Mouse (Mus musculus): ENCODE results near the gene Stc2. TPM values are rescaled to one million over a fixed set of nuclear protein-coding genes. Genes with fewer than 3 reads are reported as not detected.
A peak's percentile ranks its signal among the peaks of the same experiment; 100 is the strongest.

Stc2 gene
- 1.3 and 1.8 TPM in 2 replicates for polyA plus RNA-seq (2014; fragmentation: Nextera tagmentation; extraction: Ambion mirVana)

DNA sequence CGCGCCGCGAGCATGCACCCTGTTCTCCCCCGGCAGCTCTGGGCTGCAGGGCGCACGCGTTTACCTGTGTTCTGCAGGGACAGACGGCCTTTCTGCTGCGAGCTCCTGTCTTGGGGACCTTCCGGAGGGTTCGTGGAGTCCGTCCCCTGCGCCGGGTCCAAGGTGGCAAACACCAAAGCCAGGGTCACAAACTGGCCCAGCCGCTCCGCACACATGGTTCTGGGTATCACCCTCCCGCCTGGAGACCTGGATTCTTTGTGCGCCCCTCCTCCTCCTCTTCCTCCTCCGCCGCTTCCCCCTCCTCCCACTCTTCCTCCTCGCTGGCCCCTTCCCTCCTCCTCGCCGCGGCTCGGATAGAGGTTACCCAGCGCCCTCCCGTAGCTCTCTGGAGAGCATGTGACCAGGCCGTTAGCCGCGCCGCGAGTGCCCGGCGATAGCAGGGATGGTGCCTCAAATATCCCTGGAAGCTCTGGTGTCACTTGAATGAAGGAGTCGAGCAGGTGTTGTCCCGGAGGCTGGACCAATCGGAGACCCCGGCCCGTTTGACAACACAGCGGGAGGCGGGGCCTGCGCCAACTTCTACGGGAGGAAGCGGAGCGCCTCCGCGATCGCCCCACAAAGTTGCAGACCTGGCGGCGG is at the start of gene Stc2:
Gene Stc2 (minus strand): TSS at position 427 of the 639 bp plus-strand sequence.
- ATAC-seq (replicated peaks; ENCODE audit: insufficient number of reproducible peaks, low FRiP score, low TSS enrichment): peak; percentile 61
- H3K27ac ChIP-seq (ENCODE audit: low read depth, low read length): peak within 1 kb of the TSS; percentile 46
- WGBS (ENCODE audit: insufficient replicate concordance): under 1% methylated on average over 50 of the region's 51 CpGs
- H3K4me1 ChIP-seq (ENCODE audit: control insufficient read depth, insufficient read depth, low read length): peaks cover 7% of the 10 kb centered on the region; the same call in 1 of the 2 replicates
- peak within 1 kb of the TSS; percentile 63 for H3K4me3 ChIP-seq (ENCODE audit: low read depth, low read length)
- peak within 1 kb of the TSS; percentile 72 for H3K9ac ChIP-seq (ENCODE audit: low read depth, low read length)
- no peaks in the 10 kb centered on the region for H3K9me3 ChIP-seq (replicated peaks; ENCODE audit: control insufficient read depth, low read length)
- peak within 1 kb of the TSS; percentile 92 for H3K4me2 ChIP-seq
- no peaks in the 10 kb centered on the region for H3K36me3 ChIP-seq (ENCODE audit: control insufficient read depth, insufficient read depth, low read length)
- H3K27me3 ChIP-seq (ENCODE audit: control insufficient read depth, insufficient read depth, low read length): peaks cover 18% of the 10 kb centered on the region

DNA sequence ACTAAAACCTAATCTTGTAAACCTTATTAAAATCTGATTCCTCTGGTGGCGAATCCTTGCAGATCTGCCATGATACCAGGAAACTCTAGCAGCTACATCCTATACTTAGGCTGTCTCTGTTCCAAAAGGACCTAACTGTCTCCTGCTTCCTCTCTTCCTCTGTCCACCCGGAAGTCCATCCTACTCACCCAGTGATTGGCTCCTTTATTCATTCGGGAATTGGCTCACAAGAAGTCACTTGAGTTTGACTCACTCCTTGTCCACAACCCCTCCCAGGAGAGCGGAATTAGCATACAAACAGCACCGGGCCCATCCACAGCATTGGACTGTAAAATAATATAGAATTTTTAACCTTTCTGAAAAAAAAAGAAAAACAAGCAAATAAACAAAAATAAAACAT is 47.2 kb upstream of the Stc2 start:
- no peak overlapping the region for H3K4me3 ChIP-seq (ENCODE audit: low read depth, low read length)
- H3K4me2 ChIP-seq: no peak overlapping the region
- no peaks in the 10 kb centered on the region for H3K27me3 ChIP-seq (ENCODE audit: control insufficient read depth, insufficient read depth, low read length)
- no peak for ATAC-seq (replicated peaks; ENCODE audit: insufficient number of reproducible peaks, low FRiP score, low TSS enrichment)
- no peaks in the 10 kb centered on the region for H3K9me3 ChIP-seq (replicated peaks; ENCODE audit: control insufficient read depth, low read length)
- no peak overlapping the region for H3K9ac ChIP-seq (ENCODE audit: low read depth, low read length)
- H3K4me1 ChIP-seq (ENCODE audit: control insufficient read depth, insufficient read depth, low read length): no peaks in the 10 kb centered on the region
- no peaks in the 10 kb centered on the region for H3K36me3 ChIP-seq (ENCODE audit: control insufficient read depth, insufficient read depth, low read length)
- no peak overlapping the region for H3K27ac ChIP-seq (ENCODE audit: low read depth, low read length)
- 74% methylated on average over 5 of the region's 5 CpGs for WGBS (ENCODE audit: insufficient replicate concordance)

DNA sequence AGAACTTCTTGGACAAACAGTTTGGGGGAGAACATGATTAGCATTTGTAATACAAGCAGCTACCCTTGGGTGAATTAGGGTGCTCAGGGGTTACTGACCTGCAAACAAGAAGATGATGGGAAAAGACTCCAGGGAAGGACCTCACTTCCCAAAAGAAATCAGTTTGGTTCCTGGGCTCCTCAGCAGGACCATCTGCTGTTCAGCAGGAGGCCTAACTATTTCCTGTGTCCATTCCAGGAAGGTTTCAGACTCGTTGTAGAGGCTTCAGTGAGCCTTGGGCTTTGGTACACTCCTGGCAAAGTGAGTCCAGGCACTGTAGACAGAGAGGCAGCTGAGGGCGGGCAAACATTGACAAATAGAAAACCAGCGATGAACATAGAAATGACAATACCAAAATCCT is 42.5 kb upstream of the Stc2 start:
- H3K36me3 ChIP-seq (ENCODE audit: control insufficient read depth, insufficient read depth, low read length): no peaks in the 10 kb centered on the region
- H3K4me2 ChIP-seq: no peak overlapping the region
- no peaks in the 10 kb centered on the region for H3K9me3 ChIP-seq (replicated peaks; ENCODE audit: control insufficient read depth, low read length)
- H3K4me3 ChIP-seq (ENCODE audit: low read depth, low read length): no peak overlapping the region
- WGBS (ENCODE audit: insufficient replicate concordance): 71% methylated on average over 3 of the region's 3 CpGs
- no peak overlapping the region for H3K27ac ChIP-seq (ENCODE audit: low read depth, low read length)
- no peak overlapping the region for H3K9ac ChIP-seq (ENCODE audit: low read depth, low read length)
- no peaks in the 10 kb centered on the region for H3K27me3 ChIP-seq (ENCODE audit: control insufficient read depth, insufficient read depth, low read length)
- H3K4me1 ChIP-seq (ENCODE audit: control insufficient read depth, insufficient read depth, low read length): no peaks in the 10 kb centered on the region
- ATAC-seq (replicated peaks; ENCODE audit: insufficient number of reproducible peaks, low FRiP score, low TSS enrichment): no peak

DNA sequence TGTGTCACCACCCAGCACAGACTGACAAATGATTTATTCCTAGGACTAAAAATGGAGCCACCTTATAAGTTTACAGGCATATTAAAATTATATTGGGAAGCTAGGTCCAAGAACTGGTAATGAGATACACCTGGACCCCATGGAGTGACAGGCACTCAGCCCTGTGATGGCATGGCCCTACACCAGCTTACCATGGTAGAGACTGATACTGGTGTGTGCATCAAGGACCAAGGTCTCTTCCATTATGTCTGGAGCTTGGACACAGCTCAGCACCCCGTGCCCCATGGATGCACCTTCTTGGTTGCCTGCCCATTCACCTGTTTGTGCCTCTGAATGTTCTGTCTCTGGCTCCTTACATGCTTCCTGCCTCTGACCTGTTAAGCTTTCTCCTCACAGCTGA is 36.9 kb upstream of the Stc2 start:
- H3K27me3 ChIP-seq (ENCODE audit: control insufficient read depth, insufficient read depth, low read length): no peaks in the 10 kb centered on the region
- WGBS (ENCODE audit: insufficient replicate concordance): 89% methylated on average over 1 of the region's 1 CpGs
- H3K4me3 ChIP-seq (ENCODE audit: low read depth, low read length): no peak overlapping the region
- no peaks in the 10 kb centered on the region for H3K36me3 ChIP-seq (ENCODE audit: control insufficient read depth, insufficient read depth, low read length)
- ATAC-seq (replicated peaks; ENCODE audit: insufficient number of reproducible peaks, low FRiP score, low TSS enrichment): no peak
- H3K9me3 ChIP-seq (replicated peaks; ENCODE audit: control insufficient read depth, low read length): no peaks in the 10 kb centered on the region
- no peak overlapping the region for H3K9ac ChIP-seq (ENCODE audit: low read depth, low read length)
- H3K27ac ChIP-seq (ENCODE audit: low read depth, low read length): no peak overlapping the region
- no peaks in the 10 kb centered on the region for H3K4me1 ChIP-seq (ENCODE audit: control insufficient read depth, insufficient read depth, low read length)
- no peak overlapping the region for H3K4me2 ChIP-seq

DNA sequence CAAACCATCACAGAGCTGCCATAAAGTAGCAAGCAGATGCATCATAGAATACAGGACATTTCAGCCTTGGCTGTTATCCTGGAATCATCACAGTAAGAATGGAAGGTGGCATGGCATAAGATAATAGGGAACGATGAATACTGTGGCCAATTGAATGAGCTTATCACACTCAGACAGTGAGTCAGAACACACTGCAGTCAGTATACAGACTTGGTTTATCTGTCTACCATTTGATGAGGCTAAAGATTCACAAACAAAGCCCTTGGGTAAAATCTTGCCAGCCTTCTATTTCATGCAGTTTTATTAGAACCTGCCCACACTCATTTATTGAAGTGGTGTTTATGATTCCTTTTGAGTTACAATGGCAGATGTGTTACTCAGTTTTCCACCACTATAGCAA is 33.2 kb upstream of the Stc2 start:
- Histone ChIP-seq H3K27me3 (ENCODE audit: control insufficient read depth, insufficient read depth, low read length) (no peaks in the 10 kb centered on the region), H3K4me1 (ENCODE audit: control insufficient read depth, insufficient read depth, low read length) (no peaks in the 10 kb centered on the region), H3K4me3 (ENCODE audit: low read depth, low read length) (no peak overlapping the region), H3K9me3 (replicated peaks; ENCODE audit: control insufficient read depth, low read length) (no peaks in the 10 kb centered on the region), H3K27ac (ENCODE audit: low read depth, low read length) (no peak overlapping the region), H3K36me3 (ENCODE audit: control insufficient read depth, insufficient read depth, low read length) (no peaks in the 10 kb centered on the region), H3K4me2 (no peak overlapping the region), H3K9ac (ENCODE audit: low read depth, low read length) (no peak overlapping the region)
- ATAC-seq (replicated peaks; ENCODE audit: insufficient number of reproducible peaks, low FRiP score, low TSS enrichment): no peak
- 82% methylated on average over 1 of the region's 1 CpGs for WGBS (ENCODE audit: insufficient replicate concordance)

DNA sequence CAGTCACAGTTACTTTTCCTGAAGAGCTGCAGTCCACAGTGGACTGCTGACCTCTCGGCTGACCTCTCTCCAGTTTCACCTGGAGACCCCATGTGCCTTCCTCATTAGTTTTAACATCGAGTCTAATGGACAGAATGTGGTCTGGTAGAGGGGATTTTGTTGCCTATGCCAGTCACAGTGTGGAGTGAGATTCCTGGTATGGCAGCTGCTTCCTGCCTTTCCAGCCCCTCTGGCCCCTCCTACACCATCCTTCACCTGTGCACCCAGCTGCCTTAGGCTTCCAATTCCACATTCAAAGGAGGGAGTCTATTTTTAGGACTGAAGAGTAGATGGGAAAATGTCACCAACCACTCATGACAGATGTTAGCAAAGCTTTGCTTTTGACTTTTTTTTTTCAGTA is 28.7 kb upstream of the Stc2 start:
- Histone ChIP-seq H3K9me3 (replicated peaks; ENCODE audit: control insufficient read depth, low read length) (no peaks in the 10 kb centered on the region), H3K27ac (ENCODE audit: low read depth, low read length) (no peak overlapping the region), H3K4me3 (ENCODE audit: low read depth, low read length) (no peak overlapping the region), H3K27me3 (ENCODE audit: control insufficient read depth, insufficient read depth, low read length) (no peaks in the 10 kb centered on the region), H3K36me3 (ENCODE audit: control insufficient read depth, insufficient read depth, low read length) (no peaks in the 10 kb centered on the region), H3K4me2 (no peak overlapping the region), H3K9ac (ENCODE audit: low read depth, low read length) (no peak overlapping the region), H3K4me1 (ENCODE audit: control insufficient read depth, insufficient read depth, low read length) (no peaks in the 10 kb centered on the region)
- WGBS (ENCODE audit: insufficient replicate concordance): 63% methylated on average over 2 of the region's 2 CpGs
- no peak for ATAC-seq (replicated peaks; ENCODE audit: insufficient number of reproducible peaks, low FRiP score, low TSS enrichment)

DNA sequence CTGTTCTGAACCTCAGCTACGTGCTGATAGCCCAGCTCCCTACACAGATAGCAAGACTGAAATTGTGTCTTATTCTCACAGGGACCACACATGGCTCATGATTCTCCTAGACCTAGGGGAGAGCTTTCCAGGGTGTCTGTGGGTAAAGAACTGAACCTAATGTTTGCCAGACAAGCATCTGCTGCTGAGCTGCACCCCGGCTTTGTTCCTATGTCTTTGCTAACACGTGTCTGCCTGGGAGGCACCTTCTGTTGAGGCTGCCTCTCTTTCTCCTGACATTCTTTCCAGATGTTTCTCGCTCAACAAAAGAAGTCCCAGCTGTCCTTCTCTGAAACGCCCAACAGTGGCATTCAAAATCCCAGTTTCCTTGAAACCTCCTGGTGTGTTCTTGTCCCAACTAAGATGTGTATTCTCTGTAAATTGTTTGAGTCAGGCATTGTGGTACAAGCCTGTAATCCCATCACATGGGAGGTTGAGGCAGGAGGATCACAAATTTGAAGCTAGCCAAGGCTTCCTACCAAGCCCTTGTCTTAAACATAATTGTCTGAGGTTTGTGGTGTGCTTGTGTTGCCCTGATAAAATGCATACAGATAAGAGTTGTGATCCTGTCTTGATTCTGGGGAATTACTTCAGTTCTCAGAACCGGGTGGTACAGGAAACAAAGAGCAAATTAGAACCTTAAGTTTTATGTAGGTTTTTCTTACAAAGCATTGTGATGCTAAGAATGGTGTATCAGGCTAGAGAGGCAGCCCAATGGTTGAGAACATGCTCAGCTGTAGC is 27.0 kb upstream of the Stc2 start:
- Histone ChIP-seq H3K4me1 (ENCODE audit: control insufficient read depth, insufficient read depth, low read length) (no peaks in the 10 kb centered on the region), H3K27me3 (ENCODE audit: control insufficient read depth, insufficient read depth, low read length) (no peaks in the 10 kb centered on the region), H3K27ac (ENCODE audit: low read depth, low read length) (no peak overlapping the region), H3K9ac (ENCODE audit: low read depth, low read length) (no peak overlapping the region), H3K36me3 (ENCODE audit: control insufficient read depth, insufficient read depth, low read length) (no peaks in the 10 kb centered on the region), H3K9me3 (replicated peaks; ENCODE audit: control insufficient read depth, low read length) (no peaks in the 10 kb centered on the region), H3K4me3 (ENCODE audit: low read depth, low read length) (no peak overlapping the region), H3K4me2 (no peak overlapping the region)
- no peak for ATAC-seq (replicated peaks; ENCODE audit: insufficient number of reproducible peaks, low FRiP score, low TSS enrichment)
- WGBS (ENCODE audit: insufficient replicate concordance): 63% methylated on average over 6 of the region's 6 CpGs

DNA sequence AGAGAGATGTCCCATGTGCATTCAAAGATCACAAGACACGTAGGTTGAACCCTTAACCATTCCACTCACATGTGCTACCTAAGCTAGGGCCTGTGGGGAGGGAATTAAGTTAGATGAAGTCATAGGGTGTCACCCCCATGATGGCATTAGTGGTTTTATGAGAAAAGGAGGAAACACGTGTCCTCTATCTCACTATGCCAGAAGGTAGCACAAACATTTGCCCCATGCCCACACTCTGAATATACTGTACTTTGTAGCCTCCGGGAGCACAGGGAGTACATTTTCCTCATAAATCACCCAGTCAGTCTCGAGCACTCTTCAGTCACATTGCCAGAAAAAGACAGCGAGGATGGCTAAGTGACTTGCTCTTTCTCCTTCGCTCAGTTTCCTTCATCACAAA is 24.2 kb upstream of the Stc2 start:
- H3K4me1 ChIP-seq (ENCODE audit: control insufficient read depth, insufficient read depth, low read length): no peaks in the 10 kb centered on the region
- H3K4me2 ChIP-seq: no peak overlapping the region
- no peaks in the 10 kb centered on the region for H3K9me3 ChIP-seq (replicated peaks; ENCODE audit: control insufficient read depth, low read length)
- 74% methylated on average over 6 of the region's 6 CpGs for WGBS (ENCODE audit: insufficient replicate concordance)
- no peak overlapping the region for H3K4me3 ChIP-seq (ENCODE audit: low read depth, low read length)
- no peak overlapping the region for H3K9ac ChIP-seq (ENCODE audit: low read depth, low read length)
- no peak overlapping the region for H3K27ac ChIP-seq (ENCODE audit: low read depth, low read length)
- H3K36me3 ChIP-seq (ENCODE audit: control insufficient read depth, insufficient read depth, low read length): no peaks in the 10 kb centered on the region
- ATAC-seq (replicated peaks; ENCODE audit: insufficient number of reproducible peaks, low FRiP score, low TSS enrichment): no peak
- H3K27me3 ChIP-seq (ENCODE audit: control insufficient read depth, insufficient read depth, low read length): no peaks in the 10 kb centered on the region

DNA sequence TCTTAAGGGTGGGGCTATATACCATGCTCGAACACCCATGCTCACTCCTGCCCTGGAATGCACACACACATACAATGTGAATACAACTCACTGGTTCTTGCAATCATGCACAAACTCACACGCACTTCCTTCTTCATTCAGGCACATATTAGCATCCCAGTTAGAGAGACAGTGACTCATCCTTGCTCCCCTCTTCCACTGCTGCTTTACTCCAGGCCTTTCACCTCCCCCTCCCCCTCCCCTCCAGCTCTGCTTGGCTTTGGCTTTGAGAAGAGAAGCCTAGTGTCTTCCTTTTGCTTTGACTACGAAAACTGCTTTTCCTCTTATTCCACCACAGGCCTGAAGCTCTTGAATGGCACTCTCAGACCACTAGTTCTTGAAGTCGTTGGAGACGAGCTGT is 22.5 kb upstream of the Stc2 start:
- no peak overlapping the region for H3K4me2 ChIP-seq
- no peaks in the 10 kb centered on the region for H3K9me3 ChIP-seq (replicated peaks; ENCODE audit: control insufficient read depth, low read length)
- WGBS (ENCODE audit: insufficient replicate concordance): 64% methylated on average over 5 of the region's 5 CpGs
- no peak for ATAC-seq (replicated peaks; ENCODE audit: insufficient number of reproducible peaks, low FRiP score, low TSS enrichment)
- H3K4me1 ChIP-seq (ENCODE audit: control insufficient read depth, insufficient read depth, low read length): no peaks in the 10 kb centered on the region
- no peak overlapping the region for H3K9ac ChIP-seq (ENCODE audit: low read depth, low read length)
- H3K27ac ChIP-seq (ENCODE audit: low read depth, low read length): no peak overlapping the region
- H3K4me3 ChIP-seq (ENCODE audit: low read depth, low read length): no peak overlapping the region
- no peaks in the 10 kb centered on the region for H3K36me3 ChIP-seq (ENCODE audit: control insufficient read depth, insufficient read depth, low read length)
- H3K27me3 ChIP-seq (ENCODE audit: control insufficient read depth, insufficient read depth, low read length): no peaks in the 10 kb centered on the region
